Mouse (Mus musculus): ENCODE measurements around the gene Cdh22.

DNA sequence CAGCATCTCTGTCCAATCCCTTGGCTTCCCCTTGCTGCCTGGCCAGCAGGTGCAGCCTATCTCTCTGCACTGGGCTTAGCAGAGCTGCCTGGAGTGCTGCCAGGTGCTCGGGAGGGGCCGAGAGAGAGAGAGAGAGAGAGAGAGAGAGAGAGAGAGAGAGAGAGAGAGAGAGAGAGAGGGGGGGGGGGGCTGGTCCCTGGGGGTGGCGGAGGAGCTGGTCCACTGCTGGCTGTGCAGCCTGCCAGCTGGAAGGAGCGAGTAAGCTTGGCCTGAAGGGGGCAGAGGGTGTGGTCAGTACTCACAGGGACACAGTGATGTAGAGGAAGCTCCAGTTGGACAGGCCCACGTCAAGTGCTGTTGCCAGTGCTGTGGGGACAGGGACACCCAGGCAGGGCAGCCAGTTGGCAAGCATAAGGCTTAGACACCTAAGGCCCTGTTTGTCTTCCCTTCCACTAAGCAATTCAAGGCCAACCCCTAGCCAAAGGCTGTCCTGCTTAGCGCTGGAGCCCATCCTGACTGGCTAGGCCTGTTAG lies 47.2 kb upstream of the Cdh22 start:
- no peak for TF ChIP-seq CTCF (IDR thresholded peaks at IDR 0.05; ENCODE audit: low read depth)
- no peak for TF ChIP-seq EP300 (IDR thresholded peaks at IDR 0.05; ENCODE audit: low read depth)
